Mouse (Mus musculus) CH12.LX (cell line): ENCODE measurements at regions not wholly inside any gene's neighbourhood (a gene's known extent, or its start where the extent isn't known, plus 50 kb on each side); places are given as distances from the start of the nearest gene placed in this dataset.

ENCODE experiments used
- DNase-seq: peaks from one replicate; pipeline ENCODE4 v3.0.0-alpha.2; 2013; ENCODE audit errors: extremely low read depth
- H3K27ac ChIP-seq: 2 replicates; pipeline ENCODE4 v1.5.1; 2012; ENCODE audit warnings: low read depth, mild to moderate bottlenecking, control low read depth, moderate library complexity; ENCODE audit not compliant: insufficient read depth
- H3K27me3 ChIP-seq: replicated peaks from 2 replicates; pipeline ENCODE3; 2012; ENCODE audit warnings: inconsistent platforms
- H3K36me3 ChIP-seq, 2 experiments: replicated peaks in 1 of 2; 2 replicates each; pipeline versions ENCODE3 to v1.6.1; 2012; ENCODE audit warnings: inconsistent platforms in 1 of 2, low read length in 1 of 2, mild to moderate bottlenecking in 1 of 2, mixed read lengths in 1 of 2, moderate library complexity in 1 of 2; ENCODE audit not compliant: control insufficient read depth in 1 of 2, insufficient read depth in 1 of 2
- H3K4me1 ChIP-seq, 2 experiments: 2 replicates each; pipeline ENCODE4 v1.6.1; 2012; ENCODE audit warnings: inconsistent platforms in 1 of 2, moderate library complexity in 1 of 2; ENCODE audit not compliant: insufficient read depth in 2 of 2, control insufficient read depth in 1 of 2
- H3K4me2 ChIP-seq: 2 replicates; pipeline ENCODE4 v1.6.1; 2012; ENCODE audit warnings: low read depth, mild to moderate bottlenecking, control low read depth; ENCODE audit not compliant: poor library complexity, insufficient read depth, severe bottlenecking
- H3K4me3 ChIP-seq, 3 experiments: fragments of 150-350 bp in 1 of 3; sonication (generic) in 1 of 3; replicated peaks in 1 of 3; 2 replicates each; pipeline versions ENCODE3 to v1.5.1; 2011 to 2012; ENCODE audit warnings: low read depth in 2 of 3, low read length in 2 of 3, mild to moderate bottlenecking in 2 of 3, moderate library complexity in 2 of 3, control low read depth in 1 of 3, improper control_type of control experiment in 1 of 3, inconsistent platforms in 1 of 3, mixed read lengths in 1 of 3; ENCODE audit not compliant: poor library complexity in 1 of 3
- H3K79me2 ChIP-seq: replicated peaks from 2 replicates; pipeline ENCODE4 v1.6.1; 2012; ENCODE audit warnings: mild to moderate bottlenecking, moderate library complexity; ENCODE audit not compliant: control insufficient read depth, poor library complexity, insufficient read depth, severe bottlenecking; ENCODE audit errors: extremely low read depth
- H3K9ac ChIP-seq: 2 replicates; pipeline ENCODE4 v1.6.1; 2012; ENCODE audit warnings: low read depth, mild to moderate bottlenecking, control low read depth, moderate library complexity; ENCODE audit not compliant: insufficient read depth
- H3K9me3 ChIP-seq: replicated peaks from 2 replicates; pipeline ENCODE3; 2012; ENCODE audit warnings: low read length, inconsistent platforms, mixed read lengths
- BHLHE40 ChIP-seq: IDR thresholded peaks from 2 replicates; pipeline ENCODE4 v1.6.1; 2011; ENCODE audit warnings: mild to moderate bottlenecking, low read depth, low read length, improper control_type of control experiment
- CTCF ChIP-seq, 2 experiments: IDR thresholded peaks in 1 of 2; conservative IDR thresholded peaks in 1 of 2; 2 replicates each; pipeline ENCODE4 v1.5.1; 2011 to 2012; ENCODE audit warnings: low read depth in 2 of 2, low read length in 2 of 2, improper control_type of control experiment in 1 of 2, inconsistent platforms in 1 of 2, mild to moderate bottlenecking in 1 of 2, moderate library complexity in 1 of 2
- E2F4 ChIP-seq: IDR thresholded peaks from 2 replicates; pipeline ENCODE4 v1.6.1; 2011; ENCODE audit warnings: low read depth, low read length, improper control_type of control experiment; ENCODE audit not compliant: insufficient replicate concordance
- ELF1 ChIP-seq: IDR thresholded peaks from 2 replicates; pipeline ENCODE4 v1.6.1; 2014; ENCODE audit warnings: low read depth, mild to moderate bottlenecking, inconsistent platforms, low read length, improper control_type of control experiment
- EP300 ChIP-seq: IDR thresholded peaks from 2 replicates; pipeline ENCODE4 v1.6.1; 2011; ENCODE audit warnings: low read length, improper control_type of control experiment
- HCFC1 ChIP-seq: IDR thresholded peaks from 2 replicates; pipeline ENCODE4 v1.6.1; 2012; ENCODE audit warnings: low read depth, mild to moderate bottlenecking, inconsistent platforms, low read length, improper control_type of control experiment
- JUN ChIP-seq: IDR thresholded peaks from 2 replicates; pipeline ENCODE4 v1.6.1; 2011; ENCODE audit warnings: low read depth, mild to moderate bottlenecking, low read length, improper control_type of control experiment, moderate library complexity; ENCODE audit not compliant: insufficient read depth
- JUND ChIP-seq: conservative IDR thresholded peaks from 2 replicates; pipeline ENCODE4 v1.6.1; 2011; ENCODE audit warnings: low read depth, low read length, improper control_type of control experiment
- MAFK ChIP-seq: IDR thresholded peaks from 2 replicates; pipeline ENCODE4 v1.6.1; 2011; ENCODE audit warnings: low read length, improper control_type of control experiment; ENCODE audit not compliant: insufficient replicate concordance
- MEF2A ChIP-seq: IDR thresholded peaks from 2 replicates; pipeline ENCODE4 v1.6.1; 2014; ENCODE audit warnings: low read depth, mild to moderate bottlenecking, inconsistent platforms, low read length, improper control_type of control experiment, borderline replicate concordance
- MYC ChIP-seq: IDR thresholded peaks from 2 replicates; pipeline ENCODE4 v1.6.1; 2011; ENCODE audit warnings: low read depth, mild to moderate bottlenecking, improper control_type of control experiment, low read length
- RAD21 ChIP-seq: IDR thresholded peaks from 2 replicates; pipeline ENCODE4 v1.6.1; 2011; ENCODE audit warnings: low read depth, mild to moderate bottlenecking, low read length, improper control_type of control experiment, moderate library complexity
- RCOR1 ChIP-seq: conservative IDR thresholded peaks from 2 replicates; pipeline ENCODE4 v1.6.1; 2012; ENCODE audit warnings: low read depth, mild to moderate bottlenecking, inconsistent platforms, low read length, improper control_type of control experiment
- SMC3 ChIP-seq: IDR thresholded peaks from 2 replicates; pipeline ENCODE4 v1.6.1; 2011; ENCODE audit warnings: low read depth, low read length, improper control_type of control experiment
- TCF12 ChIP-seq: IDR thresholded peaks from 2 replicates; pipeline ENCODE4 v1.6.1; 2014; ENCODE audit warnings: low read depth, mild to moderate bottlenecking, inconsistent platforms, low read length, improper control_type of control experiment
- USF2 ChIP-seq: conservative IDR thresholded peaks from 2 replicates; pipeline ENCODE4 v1.6.1; 2011; ENCODE audit warnings: low read depth, low read length, improper control_type of control experiment
- ZKSCAN1 ChIP-seq: IDR thresholded peaks from 2 replicates; pipeline ENCODE4 v1.6.1; 2012; ENCODE audit warnings: low read depth, inconsistent platforms, low read length, improper control_type of control experiment, borderline replicate concordance
- ZNF384 ChIP-seq: IDR thresholded peaks from 2 replicates; pipeline ENCODE4 v1.6.1; 2012; ENCODE audit warnings: low read depth, low read length, improper control_type of control experiment, inconsistent platforms
- dilution Hi-C: fragments of 300-500 bp; cut with MboI; formaldehyde crosslinking; loops from 2 replicates; pipeline ENCODE4 v1.14.3; 2020; ENCODE audit warnings: low sequenced_read_pairs; ENCODE audit not compliant: extremely low pct_unique_long_range_greater_than_20kb, extremely low pct_ligation_motif_present
- in situ Hi-C: fragments of 300-500 bp; cut with MboI; formaldehyde crosslinking; loops from 3 replicates; pipeline ENCODE4 v1.14.3; 2019; ENCODE audit warnings: low sequenced_read_pairs, low pct_ligation_motif_present, low pct_unique_long_range_greater_than_20kb, mixed read lengths

- no peaks in the 10 kb centered on the region for H3K27me3 ChIP-seq
- no peaks in the 10 kb centered on the region for H3K36me3 ChIP-seq
- dilution Hi-C loops = no loop called here
- in situ Hi-C loops = loop anchor here (25.0 kb wide), 2 partner anchors 145 to 1030 kb away; partner anchors contain the start of gene Tgfb2
- no peak overlapping the region for H3K4me3 ChIP-seq
- H3K9ac ChIP-seq = no peak overlapping the region
- H3K79me2 ChIP-seq = no peaks in the 10 kb centered on the region
- TF ChIP-seq SMC3 = no peak
- TF ChIP-seq MAFK = no peak
- no peak for TF ChIP-seq JUND
- no peak for TF ChIP-seq RAD21
- TF ChIP-seq EP300 = no peak
- TF ChIP-seq MYC = no peak
- TF ChIP-seq USF2 = no peak
- no peak for TF ChIP-seq MEF2A
- no peak for TF ChIP-seq HCFC1
- TF ChIP-seq ELF1 = no peak
- TF ChIP-seq JUN = no peak
- TF ChIP-seq TCF12 = no peak
- no peak for TF ChIP-seq E2F4
- no peak for TF ChIP-seq BHLHE40
- TF ChIP-seq RCOR1 = no peak
- no peaks in the 10 kb centered on the region for H3K4me1 ChIP-seq
- peaks cover 30% of the 10 kb centered on the region for H3K9me3 ChIP-seq
- H3K27ac ChIP-seq = no peak overlapping the region
- DNase-seq = no peak
- H3K4me2 ChIP-seq = no peak overlapping the region
Measured at GRCm38 (mm10) chr1:185682458-185682750, 227.8 kb downstream of the Slc30a10 start.

- peak; percentile 21 for DNase-seq
- no peak overlapping the region for H3K4me2 ChIP-seq
- H3K9me3 ChIP-seq = peaks cover 24% of the 10 kb centered on the region
- no peak overlapping the region for H3K27ac ChIP-seq
- H3K36me3 ChIP-seq = no peaks in the 10 kb centered on the region
- dilution Hi-C loops (no loop called here), in situ Hi-C loops (loop anchor here (25.0 kb wide), 2 partner anchors 147 to 1028 kb away; partner anchors contain the start of gene Tgfb2)
- H3K27me3 ChIP-seq = no peaks in the 10 kb centered on the region
- H3K4me3 ChIP-seq = no peak overlapping the region
- H3K4me1 ChIP-seq = no peaks in the 10 kb centered on the region
- H3K79me2 ChIP-seq = no peaks in the 10 kb centered on the region
- no peak overlapping the region for H3K9ac ChIP-seq
- TF ChIP-seq CTCF (conservative IDR thresholded peaks at IDR 0.05 in 1 of 2, IDR thresholded peaks at IDR 0.05 in 1 of 2; ENCODE audit: low read depth in 2 of 2, low read length in 2 of 2) (peak; percentile 24 to 62; a peak in 2 of 4 replicates), ZKSCAN1 (no peak), ZNF384 (no peak), SMC3 (no peak), BHLHE40 (no peak)
Measured at GRCm38 (mm10) chr1:185684638-185685037, 230.0 kb downstream of the Slc30a10 start.
